Mouse (Mus musculus) embryonic facial prominence, embryonic 14.5 days (tissue): Measurements from ENCODE around the gene Dcst1. TPM values are rescaled to one million over a fixed set of nuclear protein-coding genes. Genes with fewer than 3 reads are reported as not detected.

Source experiments
- ATAC-seq: fragments of 200-750 bp; cut with Nextera tagmentation; 2 replicates; pipeline ENCODE4 v1.8.0; 2017; ENCODE audit warnings: low read depth, moderate number of reproducible peaks, moderate TSS enrichment
- DNase-seq: peaks from one replicate; pipeline ENCODE4 v3.0.0-alpha.2; 2015; ENCODE audit warnings: low spot score
- H3K27ac ChIP-seq: fragments of 300-500 bp; sonication (generic); replicated peaks from 2 replicates; pipeline ENCODE4 v1.5.1; 2014; ENCODE audit warnings: low read depth, mild to moderate bottlenecking, low read length, moderate library complexity
- H3K27me3 ChIP-seq: fragments of 300-500 bp; sonication (generic); replicated peaks from 2 replicates; pipeline ENCODE4 v1.6.1; 2014; ENCODE audit warnings: low read length; ENCODE audit not compliant: control insufficient read depth, insufficient read depth
- H3K36me3 ChIP-seq: fragments of 300-500 bp; sonication (generic); 2 replicates; pipeline ENCODE4 v1.6.1; 2014; ENCODE audit warnings: low read length, mixed read lengths; ENCODE audit not compliant: control insufficient read depth, insufficient read depth
- H3K4me1 ChIP-seq: fragments of 300-500 bp; sonication (generic); 2 replicates; pipeline ENCODE4 v1.6.1; 2014; ENCODE audit warnings: antibody characterized with exemption, low read length; ENCODE audit not compliant: control insufficient read depth, insufficient read depth
- H3K4me2 ChIP-seq: fragments of 300-500 bp; sonication (generic); 2 replicates; pipeline ENCODE4 v1.6.1; 2014; ENCODE audit warnings: low read depth, mild to moderate bottlenecking, low read length, moderate library complexity, mixed read lengths
- H3K4me3 ChIP-seq: fragments of 300-500 bp; sonication (generic); 2 replicates; pipeline ENCODE4 v1.5.1; 2014; ENCODE audit warnings: low read depth, mild to moderate bottlenecking, low read length
- H3K9ac ChIP-seq: fragments of 300-500 bp; sonication (generic); 2 replicates; pipeline ENCODE4 v1.6.1; 2014; ENCODE audit warnings: low read depth, mild to moderate bottlenecking, low read length, moderate library complexity, mixed read lengths
- H3K9me3 ChIP-seq: fragments of 300-500 bp; sonication (generic); 2 replicates; pipeline ENCODE4 v1.6.1; 2016; ENCODE audit warnings: low read length; ENCODE audit not compliant: control insufficient read depth
- WGBS: fragments of 180-500 bp; shearing (Covaris S2); extraction: QIAGEN DNeasy Blood & Tissue Kit; methylation state at CpG from one replicate; pipeline ENCODE4 v1.1.7; 2014; 5-methylcytosine and 5-hydroxymethylcytosine counted together
- polyA plus RNA-seq: library from polyadenylated mRNA; unstranded; fragments of >200 nt; fragmentation: Nextera tagmentation; extraction: Ambion mirVana; gene quantifications from 2 replicates; pipeline ENCODE4 v1.2.1, GENCODE M21; 2014

The Dcst1 gene
- polyA plus RNA-seq, 1 experiment from 2014 or later, result 0.26 TPM

GRCm38 (mm10) chr3:89391663-89392511 is 26.8 kb upstream of the Dcst1 start:
- WGBS, result 0% methylated on average over 37 of the region's 56 CpGs
- H3K9ac ChIP-seq, result peak overlapping the region; percentile 66
- H3K36me3 ChIP-seq, result no peaks in the 10 kb centered on the region
- peak; percentile 57 for DNase-seq
- H3K27me3 ChIP-seq, result peaks cover 14% of the 10 kb centered on the region
- H3K9me3 ChIP-seq, result no peaks in the 10 kb centered on the region
- peaks cover 40% of the 10 kb centered on the region for H3K4me1 ChIP-seq
- H3K4me2 ChIP-seq, result peak overlapping the region; percentile 91
- peak overlapping the region; percentile 66 for H3K27ac ChIP-seq
- peak overlapping the region; percentile 49 for H3K4me3 ChIP-seq
- no peak for ATAC-seq

GRCm38 (mm10) chr3:89390699-89391662 is 25.9 kb upstream of the Dcst1 start:
- peak overlapping the region; percentile 91 for H3K4me2 ChIP-seq
- peak overlapping the region; percentile 66; the same call in 1 of the 2 replicates for H3K27ac ChIP-seq
- no peaks in the 10 kb centered on the region for H3K36me3 ChIP-seq
- H3K4me1 ChIP-seq, result peaks cover 41% of the 10 kb centered on the region
- ATAC-seq (no peak; the same call in 1 of the 2 replicates), DNase-seq (no peak)
- 14% methylated on average over 19 of the region's 19 CpGs for WGBS
- peaks cover 14% of the 10 kb centered on the region for H3K27me3 ChIP-seq
- H3K4me3 ChIP-seq, result peak overlapping the region; percentile 49
- no peaks in the 10 kb centered on the region for H3K9me3 ChIP-seq
- peak overlapping the region; percentile 66 for H3K9ac ChIP-seq

GRCm38 (mm10) chr3:89390111-89390515 is 25.1 kb upstream of the Dcst1 start:
- 39% methylated on average over 3 of the region's 5 CpGs for WGBS
- Histone ChIP-seq H3K9me3 (no peaks in the 10 kb centered on the region), H3K4me3 (no peak overlapping the region), H3K4me1 (peaks cover 39% of the 10 kb centered on the region), H3K4me2 (peak overlapping the region; percentile 91), H3K27me3 (peaks cover 14% of the 10 kb centered on the region), H3K9ac (no peak overlapping the region), H3K27ac (no peak overlapping the region), H3K36me3 (no peaks in the 10 kb centered on the region)
- ATAC-seq (no peak), DNase-seq (no peak)

GRCm38 (mm10) chr3:89388901-89389740 is 24.1 kb upstream of the Dcst1 start:
- H3K27me3 ChIP-seq, result peaks cover 14% of the 10 kb centered on the region
- no peaks in the 10 kb centered on the region for H3K36me3 ChIP-seq
- no peak overlapping the region for H3K9ac ChIP-seq
- no peak overlapping the region for H3K4me2 ChIP-seq
- DNase-seq, result peak; percentile 71
- H3K27ac ChIP-seq, result no peak overlapping the region
- no peak for ATAC-seq
- 50% methylated on average over 5 of the region's 6 CpGs for WGBS
- H3K4me3 ChIP-seq, result no peak overlapping the region
- no peaks in the 10 kb centered on the region for H3K9me3 ChIP-seq
- H3K4me1 ChIP-seq, result peaks cover 33% of the 10 kb centered on the region

GRCm38 (mm10) chr3:89388134-89388881 is 23.3 kb upstream of the Dcst1 start:
- H3K27ac ChIP-seq, result no peak overlapping the region
- H3K4me2 ChIP-seq, result no peak overlapping the region; the same call in 1 of the 2 replicates
- no peak overlapping the region for H3K4me3 ChIP-seq
- no peaks in the 10 kb centered on the region for H3K9me3 ChIP-seq
- H3K36me3 ChIP-seq, result no peaks in the 10 kb centered on the region
- H3K9ac ChIP-seq, result no peak overlapping the region
- ATAC-seq (no peak), DNase-seq (no peak)
- 80% methylated on average over 11 of the region's 11 CpGs for WGBS
- peaks cover 14% of the 10 kb centered on the region for H3K27me3 ChIP-seq
- H3K4me1 ChIP-seq, result peaks cover 33% of the 10 kb centered on the region

GRCm38 (mm10) chr3:89387632-89388031 is 22.6 kb upstream of the Dcst1 start:
- no peaks in the 10 kb centered on the region for H3K36me3 ChIP-seq
- peaks cover 30% of the 10 kb centered on the region for H3K4me1 ChIP-seq
- no peaks in the 10 kb centered on the region for H3K9me3 ChIP-seq
- no peak overlapping the region for H3K4me3 ChIP-seq
- ATAC-seq (no peak), DNase-seq (no peak)
- H3K27ac ChIP-seq, result no peak overlapping the region
- peak overlapping the region; percentile 3; the same call in 1 of the 2 replicates for H3K4me2 ChIP-seq
- WGBS, result 72% methylated on average over 11 of the region's 11 CpGs
- peaks cover 11% of the 10 kb centered on the region for H3K27me3 ChIP-seq
- H3K9ac ChIP-seq, result peak overlapping the region; percentile 42; the same call in 1 of the 2 replicates

- Histone ChIP-seq H3K27ac (no peak overlapping the region), H3K4me2 (0 out of 2 replicates have a peak overlapping the region, but pooled peaks have one; percentile 26), H3K4me3 (no peak overlapping the region), H3K4me1 (peaks cover 24% of the 10 kb centered on the region), H3K36me3 (no peaks in the 10 kb centered on the region), H3K9me3 (no peaks in the 10 kb centered on the region), H3K9ac (0 out of 2 replicates have a peak overlapping the region, but pooled peaks have one; percentile 14), H3K27me3 (peaks cover 2% of the 10 kb centered on the region)
- WGBS, result 46% methylated on average over 15 of the region's 17 CpGs
- DNase-seq (no peak), ATAC-seq (no peak)
Measured at GRCm38 (mm10) chr3:89386438-89387420, 21.7 kb upstream of the Dcst1 start.
